Mouse (Mus musculus): ENCODE measurements around the gene Rnf121. TPM values are rescaled to one million over a fixed set of nuclear protein-coding genes. Genes with fewer than 3 reads are reported as not detected.
A peak's percentile ranks its signal among the peaks of the same experiment; 100 is the strongest.

Gene Rnf121
- polyA plus RNA-seq, 1 experiment from 2014 or later: 29.3 TPM

DNA sequence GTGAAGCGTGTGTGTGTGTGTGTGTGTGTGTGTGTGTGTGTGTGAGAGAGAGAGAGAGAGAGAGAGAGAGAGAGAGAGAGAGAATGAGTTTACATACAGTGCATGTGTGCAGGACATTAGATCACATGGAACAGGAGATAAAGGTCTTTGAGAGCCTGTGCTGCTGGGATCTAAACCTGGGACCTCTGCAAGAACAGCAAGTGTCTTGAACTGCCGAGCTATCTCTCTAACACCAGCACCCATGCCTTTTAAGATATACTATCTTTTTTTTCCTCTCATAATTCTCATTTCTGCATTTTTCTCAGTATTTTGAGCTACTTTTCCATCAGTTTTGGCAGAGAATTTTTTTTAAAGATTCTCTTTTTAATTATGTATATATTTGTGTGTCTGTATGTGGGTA is 38.3 kb upstream of the Rnf121 start:
- Histone ChIP-seq H3K4me3 (ENCODE audit: low read depth, low read length) (no peak overlapping the region), H3K9ac (no peak overlapping the region), H3K4me2 (no peak overlapping the region), H3K36me3 (ENCODE audit: insufficient read depth) (no peaks in the 10 kb centered on the region), H3K4me1 (ENCODE audit: insufficient read depth) (peaks cover 12% of the 10 kb centered on the region), H3K27ac (ENCODE audit: low read depth) (no peak overlapping the region), H3K27me3 (ENCODE audit: insufficient read depth, low read length) (no peaks in the 10 kb centered on the region), H3K9me3 (ENCODE audit: low read depth, low read length) (no peaks in the 10 kb centered on the region)
- no peak for TF ChIP-seq CTCF (IDR thresholded peaks at IDR 0.05; ENCODE audit: low read depth)
- DNase-seq (no peak), ATAC-seq (ENCODE audit: insufficient read depth) (no peak)
- WGBS: 63% methylated on average over 2 of the region's 2 CpGs

DNA sequence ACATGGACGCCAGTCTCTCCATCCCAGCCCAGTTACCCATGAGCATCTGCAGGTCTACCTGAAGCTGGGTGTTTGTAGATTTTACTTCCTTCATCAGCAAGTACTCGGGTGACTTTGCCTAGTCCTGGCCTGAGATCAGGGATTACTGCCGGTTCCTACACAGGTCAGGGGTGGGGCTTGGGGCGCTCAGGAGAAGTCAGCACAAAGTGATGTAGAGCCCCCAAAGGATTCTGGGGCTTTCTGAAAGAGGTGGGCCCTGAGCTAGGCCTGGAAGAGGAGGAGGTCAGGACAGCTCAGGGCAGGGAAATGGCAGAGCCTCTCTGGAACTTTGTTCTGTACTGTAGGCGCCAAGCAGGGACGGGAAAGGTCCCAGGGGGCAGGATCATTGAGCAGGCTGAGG is 37.4 kb upstream of the Rnf121 start:
- TF ChIP-seq CTCF (IDR thresholded peaks at IDR 0.05; ENCODE audit: low read depth): no peak
- H3K4me3 ChIP-seq (ENCODE audit: low read depth, low read length): no peak overlapping the region
- no peak overlapping the region for H3K27ac ChIP-seq (ENCODE audit: low read depth)
- WGBS: 43% methylated on average over 6 of the region's 6 CpGs
- no peaks in the 10 kb centered on the region for H3K27me3 ChIP-seq (ENCODE audit: insufficient read depth, low read length)
- ATAC-seq (ENCODE audit: insufficient read depth) (no peak), DNase-seq (no peak)
- no peaks in the 10 kb centered on the region for H3K9me3 ChIP-seq (ENCODE audit: low read depth, low read length)
- H3K4me1 ChIP-seq (ENCODE audit: insufficient read depth): peaks cover 12% of the 10 kb centered on the region
- H3K9ac ChIP-seq: no peak overlapping the region
- H3K36me3 ChIP-seq (ENCODE audit: insufficient read depth): no peaks in the 10 kb centered on the region
- H3K4me2 ChIP-seq: no peak overlapping the region

DNA sequence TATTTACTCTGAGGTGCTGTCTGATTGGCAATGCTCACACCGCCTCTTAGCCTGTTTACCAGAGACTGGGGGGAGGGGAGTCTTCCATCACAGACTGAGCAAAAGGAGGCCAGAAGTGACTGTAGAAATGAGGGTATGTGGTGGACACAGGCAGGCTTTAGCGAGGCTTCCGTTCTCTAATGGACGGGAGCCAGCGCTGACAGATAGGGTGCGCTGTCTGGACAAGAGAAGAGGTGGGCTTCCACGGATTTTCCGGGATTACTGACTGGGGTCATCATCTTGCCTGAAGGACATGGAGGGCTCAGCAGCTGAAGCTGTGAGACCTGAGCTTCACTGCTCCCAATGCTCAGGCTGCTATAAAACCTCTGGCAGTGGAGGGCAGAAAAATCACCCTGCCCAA is 37.0 kb upstream of the Rnf121 start:
- no peak overlapping the region for H3K4me2 ChIP-seq
- H3K27me3 ChIP-seq (ENCODE audit: insufficient read depth, low read length): no peaks in the 10 kb centered on the region
- no peak overlapping the region for H3K4me3 ChIP-seq (ENCODE audit: low read depth, low read length)
- WGBS: 45% methylated on average over 8 of the region's 8 CpGs
- no peak overlapping the region for H3K9ac ChIP-seq
- H3K27ac ChIP-seq (ENCODE audit: low read depth): no peak overlapping the region
- no peaks in the 10 kb centered on the region for H3K9me3 ChIP-seq (ENCODE audit: low read depth, low read length)
- no peaks in the 10 kb centered on the region for H3K36me3 ChIP-seq (ENCODE audit: insufficient read depth)
- ATAC-seq (ENCODE audit: insufficient read depth) (no peak), DNase-seq (peak; percentile 20)
- no peak for TF ChIP-seq CTCF (IDR thresholded peaks at IDR 0.05; ENCODE audit: low read depth)
- peaks cover 12% of the 10 kb centered on the region for H3K4me1 ChIP-seq (ENCODE audit: insufficient read depth)

DNA sequence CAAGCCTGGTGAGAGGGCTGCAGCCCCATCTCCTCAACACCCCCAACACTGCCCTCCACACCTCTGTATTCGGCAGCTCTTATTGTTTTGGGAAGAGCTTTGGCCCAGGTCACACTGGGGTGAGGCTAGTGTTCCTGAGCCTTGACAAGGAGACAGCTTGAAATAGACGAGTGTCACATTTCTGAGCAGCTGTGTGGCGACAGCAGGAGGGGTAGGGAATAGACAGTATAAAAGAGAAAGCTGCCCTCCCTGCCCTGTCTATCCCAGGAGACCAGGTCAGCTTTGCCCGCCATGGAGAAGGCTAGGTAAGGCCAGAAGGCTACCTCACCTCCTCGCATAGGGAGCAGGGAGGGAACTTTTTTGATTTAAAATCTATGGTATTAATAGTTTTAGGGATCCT is 36.2 kb upstream of the Rnf121 start, which contains the start of gene Art1:
Gene Art1, plus strand, starts transcription at position 257 of the 400 bp plus-strand sequence.
- Histone ChIP-seq H3K36me3 (ENCODE audit: insufficient read depth) (no peaks in the 10 kb centered on the region), H3K27me3 (ENCODE audit: insufficient read depth, low read length) (no peaks in the 10 kb centered on the region), H3K9ac (no peak within 1 kb of the TSS), H3K4me3 (ENCODE audit: low read depth, low read length) (no peak within 1 kb of the TSS), H3K27ac (ENCODE audit: low read depth) (no peak within 1 kb of the TSS), H3K4me2 (peak within 1 kb of the TSS; percentile 69; the same call in 1 of the 2 replicates), H3K9me3 (ENCODE audit: low read depth, low read length) (no peaks in the 10 kb centered on the region), H3K4me1 (ENCODE audit: insufficient read depth) (peaks cover 8% of the 10 kb centered on the region; the same call in 1 of the 2 replicates)
- no peak for ATAC-seq (ENCODE audit: insufficient read depth)
- WGBS: 43% methylated on average over 5 of the region's 5 CpGs
- TF ChIP-seq CTCF (IDR thresholded peaks at IDR 0.05; ENCODE audit: low read depth): no peak
- DNase-seq: no peak

DNA sequence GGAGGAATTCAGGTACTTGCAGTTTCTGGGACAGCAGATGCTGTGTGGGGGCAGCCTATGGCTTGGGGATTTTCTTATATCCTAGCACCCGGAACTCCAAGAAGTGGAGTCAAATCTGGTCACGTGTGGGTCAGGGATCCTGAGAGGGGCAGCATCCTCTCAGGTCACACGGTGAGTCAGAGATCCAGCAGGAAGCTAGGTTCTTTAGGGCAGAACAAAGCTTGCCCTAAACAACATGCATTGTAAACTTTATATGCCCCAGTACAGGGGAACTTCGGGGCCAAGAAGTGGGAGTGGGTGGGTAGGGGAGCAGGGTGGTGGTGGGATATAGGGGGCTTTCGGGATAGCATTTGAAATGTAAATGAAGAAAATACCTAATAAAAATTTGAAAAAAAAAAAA is 35.6 kb upstream of the Rnf121 start:
- Histone ChIP-seq H3K36me3 (ENCODE audit: insufficient read depth) (no peaks in the 10 kb centered on the region), H3K9me3 (ENCODE audit: low read depth, low read length) (no peaks in the 10 kb centered on the region), H3K4me1 (ENCODE audit: insufficient read depth) (peaks cover 8% of the 10 kb centered on the region; the same call in 1 of the 2 replicates), H3K27ac (ENCODE audit: low read depth) (no peak overlapping the region), H3K27me3 (ENCODE audit: insufficient read depth, low read length) (no peaks in the 10 kb centered on the region), H3K9ac (no peak overlapping the region), H3K4me3 (ENCODE audit: low read depth, low read length) (no peak overlapping the region), H3K4me2 (no peak overlapping the region)
- ATAC-seq (ENCODE audit: insufficient read depth) (no peak), DNase-seq (no peak)
- 55% methylated on average over 5 of the region's 5 CpGs for WGBS
- TF ChIP-seq CTCF (IDR thresholded peaks at IDR 0.05; ENCODE audit: low read depth): no peak

DNA sequence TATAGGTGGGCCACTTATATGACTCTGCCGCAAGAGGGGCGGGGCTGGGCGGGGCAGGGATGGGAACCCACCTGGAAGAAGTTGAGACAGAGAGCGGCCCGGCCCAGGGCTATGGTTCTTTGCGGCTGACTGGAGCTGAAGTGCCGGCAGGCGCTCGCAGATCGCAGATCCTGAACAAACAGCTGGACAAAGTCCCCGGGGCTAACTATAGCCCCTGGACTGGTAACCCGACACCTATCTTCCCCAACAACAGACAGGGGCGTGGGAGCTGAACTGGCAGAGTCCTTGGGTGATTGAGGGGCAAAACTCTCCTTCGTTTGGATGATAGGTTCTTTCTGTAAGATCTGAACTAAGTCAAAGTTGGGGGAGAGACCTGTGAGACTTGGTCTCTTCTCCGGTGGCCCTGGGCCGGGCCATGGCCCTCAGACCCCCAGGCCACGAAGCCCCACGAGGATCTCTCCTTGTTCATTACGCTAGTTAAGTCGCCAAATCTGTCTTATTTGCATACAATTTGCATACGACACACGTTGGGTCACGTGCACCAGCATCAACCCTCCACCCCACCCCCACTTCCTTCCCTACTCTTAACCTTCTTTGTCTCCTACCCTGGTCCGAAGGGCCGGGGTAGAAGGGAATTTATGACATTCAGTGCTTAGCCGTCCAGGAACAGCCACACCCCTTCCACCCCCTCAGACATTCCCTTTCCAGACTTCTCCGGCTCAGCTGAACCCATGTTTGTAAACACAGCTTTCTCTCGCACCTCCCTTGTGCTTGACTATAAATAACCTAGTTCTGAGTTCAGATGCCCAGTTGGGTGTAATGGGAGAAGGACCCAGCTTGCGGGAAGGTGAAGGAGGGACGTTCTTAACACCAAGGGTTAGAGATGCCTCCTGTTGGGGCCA is 34.7 kb upstream of the Rnf121 start:
- Histone ChIP-seq H3K27ac (ENCODE audit: low read depth) (no peak overlapping the region), H3K9me3 (ENCODE audit: low read depth, low read length) (no peaks in the 10 kb centered on the region), H3K4me3 (ENCODE audit: low read depth, low read length) (peak overlapping the region; percentile 24), H3K4me1 (ENCODE audit: insufficient read depth) (peaks cover 8% of the 10 kb centered on the region; the same call in 1 of the 2 replicates), H3K4me2 (peak overlapping the region; percentile 69), H3K27me3 (ENCODE audit: insufficient read depth, low read length) (no peaks in the 10 kb centered on the region), H3K36me3 (ENCODE audit: insufficient read depth) (no peaks in the 10 kb centered on the region), H3K9ac (peak overlapping the region; percentile 33)
- DNase-seq (peak; percentile 72), ATAC-seq (ENCODE audit: insufficient read depth) (peak; percentile 85)
- WGBS: 4% methylated on average over 30 of the region's 30 CpGs
- TF ChIP-seq CTCF (IDR thresholded peaks at IDR 0.05; ENCODE audit: low read depth): no peak

DNA sequence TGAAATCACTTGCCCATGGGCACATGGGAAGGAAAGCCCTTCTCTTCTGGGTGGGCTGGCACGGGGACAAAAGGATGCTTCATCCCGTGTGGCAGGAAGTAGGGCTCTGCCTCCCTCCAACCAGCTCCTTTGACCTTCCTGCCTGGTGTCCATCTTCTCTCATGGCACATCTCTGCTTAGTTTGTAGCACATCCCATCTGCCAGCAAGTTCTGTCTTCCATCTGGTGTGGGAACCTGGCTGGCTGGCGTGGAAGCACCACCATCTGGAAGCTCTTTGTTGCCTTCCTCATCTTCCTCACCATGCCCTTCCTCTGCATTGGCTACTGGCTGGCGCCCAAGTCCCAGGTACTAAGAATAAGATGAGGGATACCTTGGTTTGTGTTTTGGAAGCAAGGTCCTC is 22.1 kb upstream of the Rnf121 start:
- ATAC-seq (ENCODE audit: insufficient read depth) (no peak), DNase-seq (no peak)
- Histone ChIP-seq H3K36me3 (ENCODE audit: insufficient read depth) (peaks cover 38% of the 10 kb centered on the region), H3K27ac (ENCODE audit: low read depth) (no peak overlapping the region), H3K4me3 (ENCODE audit: low read depth, low read length) (no peak overlapping the region), H3K27me3 (ENCODE audit: insufficient read depth, low read length) (no peaks in the 10 kb centered on the region), H3K4me1 (ENCODE audit: insufficient read depth) (no peaks in the 10 kb centered on the region), H3K9me3 (ENCODE audit: low read depth, low read length) (no peaks in the 10 kb centered on the region), H3K4me2 (no peak overlapping the region), H3K9ac (no peak overlapping the region)
- no peak for TF ChIP-seq CTCF (IDR thresholded peaks at IDR 0.05; ENCODE audit: low read depth)
- WGBS: 78% methylated on average over 4 of the region's 4 CpGs
